Comparison of ENCODE assay signal across 10 mouse cellular contexts in the genomic region with DNA sequence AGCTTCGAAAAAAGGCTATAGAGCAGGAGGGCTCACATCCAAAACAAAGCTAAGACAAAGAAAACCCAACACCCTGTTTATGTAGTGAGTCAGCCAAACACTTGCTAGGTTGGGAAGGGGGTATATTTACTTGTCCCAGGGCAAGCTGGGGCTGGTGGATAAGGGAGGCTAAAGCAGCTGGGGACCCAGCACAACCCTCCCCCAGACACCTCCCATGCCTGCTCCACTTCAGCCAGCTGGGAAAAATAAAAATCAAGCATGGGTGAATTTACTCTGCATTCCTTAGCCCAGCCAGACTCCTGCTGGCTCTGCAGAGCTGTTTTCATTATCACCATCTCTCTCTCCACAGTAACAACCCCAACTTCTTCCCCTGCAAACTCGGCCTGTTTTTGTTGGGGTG. TPM values are rescaled to one million over a fixed set of nuclear protein-coding genes. Genes with fewer than 3 reads are reported as not detected.
DNase-seq lines count a peak whose midpoint lies in the region; ATAC-seq and TF ChIP-seq lines count a peak whose summit lies in the region.
"Had no signal": no experiment of that assay in that cellular context is flagged by ENCODE, and none has a peak within 500 bp of the region (broad histone marks: within the 10 kb centered on the region; RNA-seq: fewer than 3 reads in every experiment).

No protein-coding gene starts in this region.

- H3K9ac ChIP-seq in hindbrain, embryonic 15.5 days = no peak overlapping the region
- no peak overlapping the region for H3K9ac ChIP-seq in hindbrain, embryonic 14.5 days
- H3K9ac ChIP-seq in heart, postnatal 0 days (replicated peaks; ENCODE audit: low read depth, low read length) = no peak overlapping the region
- H3K9ac ChIP-seq: midbrain, embryonic 15.5 days had no signal

- H3K36me3 ChIP-seq in hindbrain, embryonic 15.5 days = no peaks in the 10 kb centered on the region
- no peaks in the 10 kb centered on the region for H3K36me3 ChIP-seq in hindbrain, embryonic 14.5 days (replicated peaks; ENCODE audit: control insufficient read depth, insufficient read depth)
- no peaks in the 10 kb centered on the region for H3K36me3 ChIP-seq in heart, postnatal 0 days (replicated peaks; ENCODE audit: control insufficient read depth, insufficient read depth, low read length)
- H3K36me3 ChIP-seq: midbrain, embryonic 15.5 days had no signal

- H3K9me3 ChIP-seq in hindbrain, embryonic 15.5 days = no peaks in the 10 kb centered on the region
- H3K9me3 ChIP-seq in hindbrain, embryonic 14.5 days (ENCODE audit: control insufficient read depth, low read length) = no peaks in the 10 kb centered on the region
- no peaks in the 10 kb centered on the region for H3K9me3 ChIP-seq in heart, postnatal 0 days (replicated peaks; ENCODE audit: control insufficient read depth, low read length)
- H3K9me3 ChIP-seq: midbrain, embryonic 15.5 days had no signal

- H3K4me1 ChIP-seq in hindbrain, embryonic 15.5 days (replicated peaks) = 0 out of 2 replicates have a peak, but pooled peaks cover 15% of the 10 kb centered on the region
- peaks cover 12% of the 10 kb centered on the region; the same call in 1 of the 2 replicates for H3K4me1 ChIP-seq in hindbrain, embryonic 14.5 days (replicated peaks; ENCODE audit: control insufficient read depth, insufficient read depth, low read length)
- H3K4me1 ChIP-seq in heart, postnatal 0 days (ENCODE audit: control insufficient read depth, insufficient read depth) = peaks cover 8% of the 10 kb centered on the region

- no peak for ATAC-seq in hindbrain, embryonic 15.5 days (ENCODE audit: low FRiP score, low read depth)
- ATAC-seq in hindbrain, embryonic 14.5 days (ENCODE audit: low FRiP score) = no peak
- ATAC-seq in heart, postnatal 0 days (ENCODE audit: insufficient read depth, low read depth) = peak; percentile 40; the same call in 1 of the 2 replicates
- ATAC-seq: intestine, postnatal 0 days; midbrain, embryonic 15.5 days had no signal

- TF ChIP-seq CTCF in heart, postnatal 0 days (IDR thresholded peaks at IDR 0.05; ENCODE audit: low read depth) = no peak

- 0 out of 2 replicates have a peak, but pooled peaks cover 7% of the 10 kb centered on the region for H3K27me3 ChIP-seq in hindbrain, embryonic 15.5 days
- H3K27me3 ChIP-seq in hindbrain, embryonic 14.5 days (ENCODE audit: control insufficient read depth, insufficient read depth, low read length) = peaks cover 3% of the 10 kb centered on the region; the same call in 1 of the 2 replicates
- H3K27me3 ChIP-seq in heart, postnatal 0 days (ENCODE audit: control insufficient read depth, insufficient read depth, low read length) = 0 out of 2 replicates have a peak, but pooled peaks cover 5% of the 10 kb centered on the region

- no peak for DNase-seq in hindbrain, embryonic 14.5 days (ENCODE audit: low spot score)
- peak; percentile 57 for DNase-seq in urinary bladder, postnatal 14 days (ENCODE audit: low spot score)
- DNase-seq in urinary bladder, postnatal 4 days (ENCODE audit: low spot score in 2 of 2) = no peak
- peak; percentile 31 for DNase-seq in heart, postnatal 0 days (ENCODE audit: low spot score)
- no peak for DNase-seq in adrenal gland, postnatal 25 days
- DNase-seq in cerebellum, adult 11-12 months = no peak
- DNase-seq: left cerebral cortex, postnatal 4 days had no signal

- no peak overlapping the region for H3K4me3 ChIP-seq in hindbrain, embryonic 15.5 days
- no peak overlapping the region for H3K4me3 ChIP-seq in hindbrain, embryonic 14.5 days (replicated peaks; ENCODE audit: low read length)
- no peak overlapping the region for H3K4me3 ChIP-seq in heart, postnatal 0 days (ENCODE audit: low read depth, low read length)
- H3K4me3 ChIP-seq: midbrain, embryonic 15.5 days had no signal

- 16% methylated on average over 2 of the region's 2 CpGs for WGBS in hindbrain, embryonic 15.5 days
- WGBS in hindbrain, embryonic 14.5 days = 18% methylated on average over 2 of the region's 2 CpGs
- WGBS in heart, postnatal 0 days = 22% methylated on average over 2 of the region's 2 CpGs

- H3K27ac ChIP-seq in hindbrain, embryonic 15.5 days (replicated peaks) = peak overlapping the region; percentile 10; the same call in 1 of the 2 replicates
- no peak overlapping the region for H3K27ac ChIP-seq in hindbrain, embryonic 14.5 days
- H3K27ac ChIP-seq in heart, postnatal 0 days (ENCODE audit: low read depth) = no peak overlapping the region
- H3K27ac ChIP-seq: midbrain, embryonic 15.5 days had no signal

- no peak for TF ChIP-seq EP300 in heart, postnatal 0 days (IDR thresholded peaks at IDR 0.05; ENCODE audit: low read depth)

- H3K4me2 ChIP-seq in hindbrain, embryonic 15.5 days = peak overlapping the region; percentile 9; the same call in 1 of the 2 replicates
- no peak overlapping the region; the same call in 1 of the 2 replicates for H3K4me2 ChIP-seq in hindbrain, embryonic 14.5 days (replicated peaks)
- H3K4me2 ChIP-seq in heart, postnatal 0 days (ENCODE audit: low read depth, low read length) = no peak overlapping the region
- H3K4me2 ChIP-seq: midbrain, embryonic 15.5 days had no signal

RNA-seq across cellular contexts. Expression of a gene that starts 2.2 kb away (rescaled TPM):
- 4.7 and 7.3 TPM in 2 replicates for polyA plus RNA-seq in hindbrain, embryonic 15.5 days (2015; fragmentation: Nextera tagmentation; extraction: Ambion mirVana)
- 4.6 and 5.6 TPM in 2 replicates for polyA plus RNA-seq in hindbrain, embryonic 14.5 days (2014; fragmentation: Nextera tagmentation; extraction: Ambion mirVana)
- 12.7 and 19.5 TPM in 2 replicates for total RNA-seq in heart, postnatal 0 days (2014; rRNA removed; ENCODE audit: low replicate concordance)
- polyA plus RNA-seq in heart, postnatal 0 days (2015; fragmentation: Nextera tagmentation; extraction: Ambion mirVana) = 3.3 and 3.4 TPM in 2 replicates
- 9.3 and 10.6 TPM in 2 replicates for total RNA-seq in adrenal gland, postnatal 25 days (2021)

RNA-seq across cellular contexts. Expression of a gene that starts 6.4 kb away (rescaled TPM):
- polyA plus RNA-seq in hindbrain, embryonic 15.5 days (2015; fragmentation: Nextera tagmentation; extraction: Ambion mirVana) = 2.1 and 2.2 TPM in 2 replicates
- 3.8 and 4.0 TPM in 2 replicates for polyA plus RNA-seq in hindbrain, embryonic 14.5 days (2014; fragmentation: Nextera tagmentation; extraction: Ambion mirVana)
- 0.99 and 8.7 TPM in 2 replicates for total RNA-seq in heart, postnatal 0 days (2014; rRNA removed; ENCODE audit: low replicate concordance)
- polyA plus RNA-seq in heart, postnatal 0 days (2015; fragmentation: Nextera tagmentation; extraction: Ambion mirVana) = 0.21 and 0.31 TPM in 2 replicates
- total RNA-seq in adrenal gland, postnatal 25 days (2021) = 9.5 and 10.2 TPM in 2 replicates

Comparison
In these comparisons a context has a peak if more than half of its experiments do, and no peak if none do; other contexts are left out.
1. DNase-seq: peak in urinary bladder, postnatal 14 days (single experiment) and heart, postnatal 0 days (single experiment); none in hindbrain, embryonic 14.5 days (single experiment), urinary bladder, postnatal 4 days (0 of 2), adrenal gland, postnatal 25 days (single experiment) and cerebellum, adult 11-12 months (single experiment).